Mouse (Mus musculus): ENCODE measurements around the gene Clcn1. TPM values are rescaled to one million over a fixed set of nuclear protein-coding genes. Genes with fewer than 3 reads are reported as not detected.
A peak's percentile ranks its signal among the peaks of the same experiment; 100 is the strongest.

Gene Clcn1
- polyA plus RNA-seq, 1 experiment from 2014 or later = 1.9 TPM

- Histone ChIP-seq H3K27ac (no peak overlapping the region), H3K4me3 (replicated peaks; ENCODE audit: low read length) (no peak overlapping the region), H3K36me3 (replicated peaks; ENCODE audit: control insufficient read depth, insufficient read depth) (no peaks in the 10 kb centered on the region), H3K27me3 (ENCODE audit: control insufficient read depth, insufficient read depth, low read length) (no peaks in the 10 kb centered on the region), H3K4me2 (replicated peaks) (no peak overlapping the region), H3K9ac (no peak overlapping the region), H3K4me1 (replicated peaks; ENCODE audit: control insufficient read depth, insufficient read depth, low read length) (no peaks in the 10 kb centered on the region), H3K9me3 (ENCODE audit: control insufficient read depth, low read length) (no peaks in the 10 kb centered on the region)
- DNase-seq (ENCODE audit: low spot score) (no peak), ATAC-seq (ENCODE audit: low FRiP score) (no peak)
- 74% methylated on average over 6 of the region's 6 CpGs for WGBS
These were observed 26.1 kb upstream of the Clcn1 start for GRCm38 (mm10) chr6:42260430-42260829.

DNA sequence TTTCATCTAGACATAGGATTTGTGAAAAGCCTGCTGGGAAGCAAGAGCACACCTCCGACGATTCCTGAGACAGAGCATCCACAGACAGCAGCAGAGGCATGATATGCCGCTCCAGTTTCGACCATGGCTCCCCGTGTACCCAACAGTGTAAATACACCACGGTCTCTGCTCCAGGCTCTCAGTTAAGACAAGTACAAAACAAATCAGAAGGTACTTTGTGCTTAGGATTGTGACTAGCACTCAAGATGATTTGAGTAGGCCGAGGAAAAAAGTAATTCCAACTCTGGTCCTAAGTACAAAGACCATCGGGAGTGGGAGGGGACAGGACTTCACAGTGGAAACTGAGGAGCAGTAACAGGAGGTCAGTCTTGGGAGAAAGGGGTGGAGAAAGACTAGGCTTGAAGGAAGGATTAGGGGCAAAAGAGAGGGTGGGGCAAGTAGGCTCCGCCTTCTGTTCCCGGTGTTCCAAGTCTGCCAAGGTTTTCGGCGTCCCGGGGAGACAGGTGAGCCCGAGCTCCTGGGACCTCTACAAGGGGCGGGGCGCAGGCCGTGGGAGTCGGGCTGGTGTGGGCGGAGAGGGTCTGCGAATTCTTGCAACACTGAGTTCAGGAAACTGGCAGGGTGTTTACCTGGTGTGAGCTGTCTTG lies 24.8 kb upstream of the Clcn1 start, which contains the start of gene Tmem139:
Gene Tmem139 (plus strand): TSS at position 447 of the 647 bp plus-strand sequence.
- ATAC-seq (ENCODE audit: low FRiP score) (no peak), DNase-seq (ENCODE audit: low spot score) (no peak)
- no peak within 1 kb of the TSS for H3K4me3 ChIP-seq (replicated peaks; ENCODE audit: low read length)
- H3K9me3 ChIP-seq (ENCODE audit: control insufficient read depth, low read length) = no peaks in the 10 kb centered on the region
- H3K27ac ChIP-seq = no peak within 1 kb of the TSS
- H3K4me2 ChIP-seq (replicated peaks) = no peak within 1 kb of the TSS
- no peak within 1 kb of the TSS for H3K9ac ChIP-seq
- 20% methylated on average over 20 of the region's 20 CpGs for WGBS
- H3K4me1 ChIP-seq (replicated peaks; ENCODE audit: control insufficient read depth, insufficient read depth, low read length) = peaks cover 9% of the 10 kb centered on the region
- no peaks in the 10 kb centered on the region for H3K36me3 ChIP-seq (replicated peaks; ENCODE audit: control insufficient read depth, insufficient read depth)
- no peaks in the 10 kb centered on the region for H3K27me3 ChIP-seq (ENCODE audit: control insufficient read depth, insufficient read depth, low read length)

- peak; percentile 100 for ATAC-seq (ENCODE audit: low FRiP score)
- Histone ChIP-seq H3K27me3 (ENCODE audit: control insufficient read depth, insufficient read depth, low read length) (no peaks in the 10 kb centered on the region), H3K9me3 (ENCODE audit: control insufficient read depth, low read length) (no peaks in the 10 kb centered on the region), H3K4me3 (replicated peaks; ENCODE audit: low read length) (peak within 1 kb of the TSS; percentile 73), H3K27ac (peak within 1 kb of the TSS; percentile 89), H3K4me1 (replicated peaks; ENCODE audit: control insufficient read depth, insufficient read depth, low read length) (peaks cover 16% of the 10 kb centered on the region), H3K36me3 (replicated peaks; ENCODE audit: control insufficient read depth, insufficient read depth) (peaks cover 26% of the 10 kb centered on the region), H3K4me2 (replicated peaks) (peak within 1 kb of the TSS; percentile 85), H3K9ac (peak within 1 kb of the TSS; percentile 85)
- under 1% methylated on average over 50 of the region's 51 CpGs for WGBS
- peak; percentile 99 for DNase-seq (ENCODE audit: low spot score)
These were observed 21.7 kb upstream of the Clcn1 start, which contains the start of gene Casp2 for GRCm38 (mm10) chr6:42264626-42265312. Casp2 (plus strand) TSS chr6:42264985.

DNA sequence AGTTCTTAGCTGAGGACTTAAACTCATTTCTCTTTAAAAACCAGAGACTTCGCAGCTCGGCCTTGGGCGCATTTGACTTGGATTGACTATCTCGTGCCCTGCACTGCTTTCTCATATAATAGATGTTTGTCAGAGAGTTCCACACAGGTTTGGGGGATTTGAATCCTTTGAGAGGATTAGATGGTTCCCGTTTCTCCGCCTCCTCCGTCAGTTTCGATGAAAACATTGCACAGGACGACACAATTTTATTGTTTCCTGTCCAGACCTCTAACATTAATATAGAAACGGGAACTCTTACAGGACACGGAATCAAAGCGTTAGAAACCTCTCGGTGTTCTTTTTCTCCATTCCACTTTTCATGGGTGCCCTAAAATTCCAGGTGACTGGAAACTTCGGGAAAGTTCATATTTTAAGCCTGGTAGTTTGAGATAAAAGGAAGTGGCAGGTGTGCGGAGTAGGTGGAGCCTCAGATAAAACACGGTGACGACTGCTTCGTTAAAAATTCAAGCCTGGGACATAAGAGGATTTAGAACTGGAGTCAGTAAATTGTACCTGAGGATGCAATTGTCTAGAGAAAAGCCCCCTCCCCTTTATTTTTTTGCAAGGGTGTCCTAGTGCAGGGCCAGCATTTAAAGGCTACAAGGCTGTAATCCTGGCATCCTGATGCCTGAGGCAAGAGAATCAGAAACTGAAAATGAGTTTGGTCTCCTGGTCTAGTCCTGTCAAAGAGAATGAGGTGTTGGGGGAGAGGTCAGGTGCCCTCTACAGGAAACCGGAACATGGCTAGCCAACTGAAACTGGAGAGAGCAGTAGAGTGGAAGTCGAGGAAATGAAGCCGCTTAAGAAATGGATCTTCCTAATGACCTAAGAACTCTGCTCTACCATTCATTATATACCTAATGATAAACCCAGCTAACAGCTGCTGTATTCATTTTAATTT lies 20.8 kb upstream of the Clcn1 start:
- no peak for ATAC-seq (ENCODE audit: low FRiP score)
- DNase-seq (ENCODE audit: low spot score) = no peak
- WGBS = under 1% methylated on average over 21 of the region's 21 CpGs
- H3K9me3 ChIP-seq (ENCODE audit: control insufficient read depth, low read length) = no peaks in the 10 kb centered on the region
- H3K4me3 ChIP-seq (replicated peaks; ENCODE audit: low read length) = peak overlapping the region; percentile 73
- H3K9ac ChIP-seq = peak overlapping the region; percentile 85
- peak overlapping the region; percentile 85 for H3K4me2 ChIP-seq (replicated peaks)
- H3K27ac ChIP-seq = peak overlapping the region; percentile 89
- peaks cover 16% of the 10 kb centered on the region for H3K4me1 ChIP-seq (replicated peaks; ENCODE audit: control insufficient read depth, insufficient read depth, low read length)
- H3K36me3 ChIP-seq (replicated peaks; ENCODE audit: control insufficient read depth, insufficient read depth) = peaks cover 35% of the 10 kb centered on the region
- H3K27me3 ChIP-seq (ENCODE audit: control insufficient read depth, insufficient read depth, low read length) = no peaks in the 10 kb centered on the region

DNA sequence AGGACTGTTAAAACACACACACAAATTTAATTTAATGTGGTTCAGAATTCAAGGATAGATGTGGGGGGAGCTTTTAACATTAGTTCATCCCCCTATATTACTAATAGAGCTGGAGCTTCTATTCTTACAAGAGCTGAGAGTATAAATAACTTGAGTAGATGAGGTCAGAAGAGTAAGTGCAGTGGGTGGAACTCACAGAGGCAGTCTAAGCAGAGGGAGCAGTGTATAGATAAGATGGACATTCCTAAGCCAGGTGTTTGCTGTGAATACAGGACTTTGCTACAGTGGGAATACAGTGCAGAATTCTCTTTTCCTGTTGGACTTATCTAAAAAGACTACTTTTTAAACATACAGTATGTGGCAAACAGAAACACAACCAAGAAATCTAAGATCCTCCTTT lies 15.7 kb upstream of the Clcn1 start:
- H3K36me3 ChIP-seq (replicated peaks; ENCODE audit: control insufficient read depth, insufficient read depth) = peaks cover 81% of the 10 kb centered on the region
- peaks cover 15% of the 10 kb centered on the region for H3K4me1 ChIP-seq (replicated peaks; ENCODE audit: control insufficient read depth, insufficient read depth, low read length)
- DNase-seq (ENCODE audit: low spot score) = no peak
- H3K4me2 ChIP-seq (replicated peaks) = no peak overlapping the region
- no peak for ATAC-seq (ENCODE audit: low FRiP score)
- H3K27ac ChIP-seq = no peak overlapping the region
- H3K27me3 ChIP-seq (ENCODE audit: control insufficient read depth, insufficient read depth, low read length) = no peaks in the 10 kb centered on the region
- no peak overlapping the region for H3K4me3 ChIP-seq (replicated peaks; ENCODE audit: low read length)
- H3K9me3 ChIP-seq (ENCODE audit: control insufficient read depth, low read length) = no peaks in the 10 kb centered on the region
- no peak overlapping the region for H3K9ac ChIP-seq

GRCm38 (mm10) chr6:42276151-42276550 lies 10.3 kb upstream of the Clcn1 start:
- Histone ChIP-seq H3K4me1 (replicated peaks; ENCODE audit: control insufficient read depth, insufficient read depth, low read length) (no peaks in the 10 kb centered on the region), H3K4me3 (replicated peaks; ENCODE audit: low read length) (no peak overlapping the region), H3K27ac (no peak overlapping the region), H3K9me3 (ENCODE audit: control insufficient read depth, low read length) (no peaks in the 10 kb centered on the region), H3K36me3 (replicated peaks; ENCODE audit: control insufficient read depth, insufficient read depth) (peaks cover 93% of the 10 kb centered on the region), H3K27me3 (ENCODE audit: control insufficient read depth, insufficient read depth, low read length) (no peaks in the 10 kb centered on the region), H3K9ac (no peak overlapping the region), H3K4me2 (replicated peaks) (no peak overlapping the region)
- 70% methylated on average over 2 of the region's 2 CpGs for WGBS
- no peak for DNase-seq (ENCODE audit: low spot score)
- no peak for ATAC-seq (ENCODE audit: low FRiP score)

GRCm38 (mm10) chr6:42282865-42283528 lies 3.5 kb upstream of the Clcn1 start:
- no peaks in the 10 kb centered on the region for H3K9me3 ChIP-seq (ENCODE audit: control insufficient read depth, low read length)
- no peaks in the 10 kb centered on the region for H3K4me1 ChIP-seq (replicated peaks; ENCODE audit: control insufficient read depth, insufficient read depth, low read length)
- no peak overlapping the region for H3K9ac ChIP-seq
- H3K36me3 ChIP-seq (replicated peaks; ENCODE audit: control insufficient read depth, insufficient read depth) = peaks cover 90% of the 10 kb centered on the region
- H3K4me2 ChIP-seq (replicated peaks) = no peak overlapping the region
- no peaks in the 10 kb centered on the region for H3K27me3 ChIP-seq (ENCODE audit: control insufficient read depth, insufficient read depth, low read length)
- no peak for DNase-seq (ENCODE audit: low spot score)
- no peak for ATAC-seq (ENCODE audit: low FRiP score)
- no peak overlapping the region for H3K27ac ChIP-seq
- no peak overlapping the region for H3K4me3 ChIP-seq (replicated peaks; ENCODE audit: low read length)
- WGBS = 83% methylated on average over 5 of the region's 5 CpGs

DNA sequence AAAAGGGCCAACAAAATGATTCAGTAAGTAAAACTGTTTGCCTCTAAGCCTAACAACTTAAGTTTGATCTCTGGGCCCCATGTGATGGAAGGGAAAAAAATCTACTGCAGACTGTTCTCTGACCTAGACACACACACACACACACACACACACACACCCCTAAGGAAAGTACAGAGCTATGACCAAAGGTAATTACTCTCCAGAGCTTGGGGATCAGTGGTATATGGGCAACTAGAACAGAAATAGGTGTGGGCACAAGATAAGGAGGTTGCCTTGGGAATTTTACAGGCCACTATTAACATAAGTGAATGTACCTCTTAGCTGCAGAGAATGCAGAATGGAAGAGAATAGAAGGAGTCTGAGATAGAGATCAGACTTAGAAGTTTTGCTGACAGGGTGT lies 1.1 kb downstream of the Clcn1 start:
- Histone ChIP-seq H3K4me1 (replicated peaks; ENCODE audit: control insufficient read depth, insufficient read depth, low read length) (no peaks in the 10 kb centered on the region), H3K27me3 (ENCODE audit: control insufficient read depth, insufficient read depth, low read length) (no peaks in the 10 kb centered on the region), H3K27ac (no peak overlapping the region), H3K9ac (no peak overlapping the region), H3K9me3 (ENCODE audit: control insufficient read depth, low read length) (no peaks in the 10 kb centered on the region), H3K36me3 (replicated peaks; ENCODE audit: control insufficient read depth, insufficient read depth) (peaks cover 73% of the 10 kb centered on the region), H3K4me3 (replicated peaks; ENCODE audit: low read length) (no peak overlapping the region), H3K4me2 (replicated peaks) (no peak overlapping the region)
- no peak for ATAC-seq (ENCODE audit: low FRiP score)
- DNase-seq (ENCODE audit: low spot score) = no peak

GRCm38 (mm10) chr6:42293327-42293726 lies 6.8 kb downstream of the Clcn1 start:
- Histone ChIP-seq H3K9me3 (ENCODE audit: control insufficient read depth, low read length) (no peaks in the 10 kb centered on the region), H3K27me3 (ENCODE audit: control insufficient read depth, insufficient read depth, low read length) (no peaks in the 10 kb centered on the region), H3K4me3 (replicated peaks; ENCODE audit: low read length) (no peak overlapping the region), H3K27ac (no peak overlapping the region), H3K36me3 (replicated peaks; ENCODE audit: control insufficient read depth, insufficient read depth) (peaks cover 74% of the 10 kb centered on the region), H3K4me2 (replicated peaks) (no peak overlapping the region), H3K4me1 (replicated peaks; ENCODE audit: control insufficient read depth, insufficient read depth, low read length) (no peaks in the 10 kb centered on the region), H3K9ac (no peak overlapping the region)
- DNase-seq (ENCODE audit: low spot score) (no peak), ATAC-seq (ENCODE audit: low FRiP score) (no peak)
- WGBS = 93% methylated on average over 6 of the region's 6 CpGs
